Mouse (Mus musculus) stomach, postnatal 0 days (tissue): ENCODE measurements around the gene Cnot2.

Source experiments
- CTCF ChIP-seq: IDR thresholded peaks from 2 replicates; pipeline ENCODE4 v1.5.1; 2016; ENCODE audit warnings: antibody characterized with exemption, low read depth, mild to moderate bottlenecking, moderate library complexity
- EP300 ChIP-seq: optimal IDR thresholded peaks from 2 replicates; pipeline ENCODE3; 2016; ENCODE audit warnings: antibody characterized with exemption

DNA sequence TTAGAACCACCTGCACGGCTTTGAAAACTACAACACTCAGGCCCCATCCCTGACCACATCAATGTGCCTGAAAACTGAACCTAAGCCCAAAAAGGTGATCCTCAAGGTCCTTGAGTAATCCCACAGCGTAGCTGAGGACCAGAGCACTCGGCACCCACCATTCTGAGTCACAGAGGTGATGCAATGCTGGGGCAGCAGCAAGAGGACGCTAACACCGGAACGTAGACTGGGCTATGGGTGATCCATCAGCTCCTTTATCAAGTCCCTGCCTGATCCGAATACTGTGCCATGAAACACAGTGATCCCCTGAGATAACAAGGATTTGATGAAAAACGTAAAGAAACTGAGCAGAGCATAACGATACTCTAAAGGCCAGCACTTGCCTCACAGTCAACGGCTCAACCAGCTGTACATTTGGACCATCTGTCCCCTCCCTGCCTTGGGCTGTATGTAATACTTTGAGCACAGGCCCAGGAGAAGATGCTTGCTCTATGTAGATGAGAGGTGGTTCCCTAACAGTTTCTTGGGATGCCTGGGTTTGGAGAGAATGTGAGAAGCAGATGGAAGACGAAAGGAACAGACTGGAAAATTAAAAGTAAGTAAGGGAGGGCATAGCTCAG is 110.9 kb downstream of the Cnot2 start:
- no peak for TF ChIP-seq CTCF
- no peak for TF ChIP-seq EP300
